7 mouse cellular contexts compared by ENCODE assay signal in the genomic region with DNA sequence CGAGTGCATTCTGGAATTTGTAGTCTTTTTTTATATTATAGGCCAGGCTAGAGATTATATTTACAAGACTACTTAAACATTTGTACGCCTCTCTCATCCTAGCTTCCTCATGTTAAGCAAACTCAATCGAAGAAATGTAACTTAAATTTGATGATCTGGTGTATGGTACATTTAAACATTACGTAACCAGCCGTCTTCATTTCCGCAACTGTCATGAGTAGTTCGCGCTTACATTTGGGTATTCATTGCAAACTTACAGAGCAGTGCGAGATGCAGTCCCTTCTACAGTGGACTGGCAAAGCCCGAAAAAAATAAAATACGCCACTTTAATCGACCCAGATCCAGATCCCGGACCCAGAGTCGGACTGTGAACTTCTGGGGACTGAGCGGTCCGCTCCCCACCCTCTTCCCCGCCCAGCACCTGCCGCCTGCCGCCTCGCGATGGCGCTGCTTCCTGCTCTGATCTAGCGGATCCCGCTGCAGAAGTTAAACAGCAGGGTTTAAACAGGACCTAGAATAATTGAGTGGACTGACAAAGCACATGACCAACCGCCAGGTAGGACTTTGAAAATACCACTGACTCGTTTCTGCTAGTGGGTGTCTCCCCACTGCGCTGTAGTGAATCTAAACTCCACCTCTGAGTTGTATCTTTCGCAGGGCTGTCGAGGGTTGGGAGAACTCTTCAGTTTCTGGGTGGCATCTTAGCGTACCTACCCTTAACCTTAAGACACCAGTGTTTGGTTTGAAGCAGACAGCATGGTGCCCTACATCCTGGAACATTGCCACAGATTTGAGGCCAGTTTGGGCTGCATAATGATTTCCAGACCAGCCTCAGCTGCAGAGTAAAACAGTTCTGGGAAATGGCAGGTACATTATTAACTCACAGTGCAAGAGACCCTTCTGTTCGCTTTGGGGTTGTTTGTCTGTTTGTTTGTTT. TPM values are rescaled to one million over a fixed set of nuclear protein-coding genes. Genes with fewer than 3 reads are reported as not detected.
DNase-seq lines count a peak whose midpoint lies in the region; ATAC-seq and TF ChIP-seq lines count a peak whose summit lies in the region.

No protein-coding gene starts in this region.

- TF ChIP-seq POLR2A in cortical plate, adult 2 months (IDR thresholded peaks at IDR 0.05; ENCODE audit: extremely low read depth, insufficient read depth, low read length): 0 out of 2 replicates have a peak, but pooled peaks have one; percentile 8

- H3K4me1 ChIP-seq in cortical plate, adult 2 months (ENCODE audit: control insufficient read depth, insufficient read depth, low read length): peaks cover 5% of the 10 kb centered on the region

- peak overlapping the region; percentile 15; the same call in 1 of the 2 replicates for H3K27ac ChIP-seq in cortical plate, adult 2 months (ENCODE audit: insufficient read depth, low read length)

- ATAC-seq in inflammation-experienced regulatory T-cells, adult 6 months: peak; percentile 50

- TF ChIP-seq CTCF in cortical plate, adult 2 months (IDR thresholded peaks at IDR 0.05; ENCODE audit: extremely low read depth, insufficient read depth, low read length): peak; percentile 69

- peak; percentile 89 to 97 for DNase-seq in adrenal gland, adult (ENCODE audit: inconsistent age in 2 of 2, low spot score in 1 of 2)
- peak; percentile 91 for DNase-seq in gastrocnemius, postnatal 14 days
- DNase-seq in left cerebral cortex, postnatal 25 days (ENCODE audit: low spot score in 2 of 2): peak; percentile 86
- peak; percentile 89 for DNase-seq in mesoderm, embryonic 11.5 days (ENCODE audit: low read depth, low spot score)
- DNase-seq in right cerebral cortex, postnatal 4 days: peak; percentile 85

- H3K4me3 ChIP-seq in cortical plate, adult 2 months (ENCODE audit: insufficient read depth, low read length): peak overlapping the region; percentile 55

- intact Hi-C loops in gastrocnemius, postnatal 14 days (cut with DNase I; ENCODE audit: low total_unique reads): no loop called here
- intact Hi-C loops in left cerebral cortex, postnatal 25 days (cut with DNase I): loop anchor here (1.0 to 2.0 kb wide), 2 partner anchors 43 to 57 kb away; a partner anchor contains a TSS

RNA-seq across cellular contexts. Expression of a gene that starts 0.7 kb away (rescaled TPM):
- 438 and 447 TPM in 2 replicates for polyA plus RNA-seq in cortical plate, adult 2 months (2012; rRNA removed)
- 10 to 100 TPM; 61.6 to 65.3 TPM for total RNA-seq in gastrocnemius, postnatal 14 days (2021)
- 100 to 1,000 TPM; 153 to 156 (median 154) TPM for polyA plus RNA-seq in inflammation-experienced regulatory T-cells, adult 6 months (2017; shearing (Covaris generic))
- 100 to 1,000 TPM; 342 to 363 TPM for total RNA-seq in left cerebral cortex, postnatal 25 days (2021)

RNA-seq across cellular contexts. Expression of a gene that starts 9.7 kb away (rescaled TPM):
- 0.96 and 1.3 TPM in 2 replicates for polyA plus RNA-seq in cortical plate, adult 2 months (2012; rRNA removed)
- total RNA-seq in gastrocnemius, postnatal 14 days (2021): under 1 TPM; 0.31 to 0.33 TPM
- 100 to 1,000 TPM in 1 of 3 experiments, 10 to 100 TPM in 2; 80.1 to 128 (median 81.9) TPM for polyA plus RNA-seq in inflammation-experienced regulatory T-cells, adult 6 months (2017; shearing (Covaris generic))
- 1 to 10 TPM in 1 of 2 experiments, under 1 TPM in 1; 0.82 to 1.0 TPM for total RNA-seq in left cerebral cortex, postnatal 25 days (2021)

RNA-seq across cellular contexts. Expression of a gene that starts 39.5 kb away (rescaled TPM):
- 5.5 and 6.2 TPM in 2 replicates for polyA plus RNA-seq in cortical plate, adult 2 months (2012; rRNA removed)
- total RNA-seq in gastrocnemius, postnatal 14 days (2021): 10 to 100 TPM; 21.2 to 21.3 TPM
- polyA plus RNA-seq in inflammation-experienced regulatory T-cells, adult 6 months (2017; shearing (Covaris generic)): under 1 TPM in 1 of 3 experiments, not detected in 2; 0.39 TPM
- 1 to 10 TPM; 7.0 to 7.4 TPM for total RNA-seq in left cerebral cortex, postnatal 25 days (2021)

RNA-seq across cellular contexts. Expression of a gene that starts 43.5 kb away (rescaled TPM):
- 5.3 and 5.7 TPM in 2 replicates for polyA plus RNA-seq in cortical plate, adult 2 months (2012; rRNA removed)
- total RNA-seq in gastrocnemius, postnatal 14 days (2021): 1 to 10 TPM; 3.3 to 3.5 TPM
- 10 to 100 TPM in 2 of 3 experiments, 1 to 10 TPM in 1; 9.5 to 13.3 (median 11.4) TPM for polyA plus RNA-seq in inflammation-experienced regulatory T-cells, adult 6 months (2017; shearing (Covaris generic))
- total RNA-seq in left cerebral cortex, postnatal 25 days (2021): 1 to 10 TPM; 7.0 to 7.1 TPM

RNA-seq across cellular contexts. Expression of a gene that starts 51.2 kb away (rescaled TPM):
- 34.6 and 34.7 TPM in 2 replicates for polyA plus RNA-seq in cortical plate, adult 2 months (2012; rRNA removed)
- total RNA-seq in gastrocnemius, postnatal 14 days (2021): 10 to 100 TPM; 41.8 to 49.5 TPM
- polyA plus RNA-seq in inflammation-experienced regulatory T-cells, adult 6 months (2017; shearing (Covaris generic)): 10 to 100 TPM; 14.3 to 30.6 (median 28.0) TPM
- 10 to 100 TPM; 53.0 to 53.8 TPM for total RNA-seq in left cerebral cortex, postnatal 25 days (2021)

Comparison
In these comparisons a context has a peak if more than half of its experiments do, and no peak if none do; other contexts are left out.
1. Peak in every context shown above with its lines: DNase-seq, ATAC-seq, H3K4me3 ChIP-seq and H3K27ac ChIP-seq.
2. RNA of a gene that starts 0.7 kb away (total RNA-seq): 342 to 363 TPM in left cerebral cortex, postnatal 25 days; 61.6 to 65.3 TPM in gastrocnemius, postnatal 14 days; every median in the first group is over 4 times any median in the second.